Mouse (Mus musculus) kidney, postnatal 0 days (tissue): Measurements from ENCODE around the gene Txk. TPM values are rescaled to one million over a fixed set of nuclear protein-coding genes. Genes with fewer than 3 reads are reported as not detected.

ENCODE experiments used
- ATAC-seq: fragments of 200-750 bp; cut with Nextera tagmentation; replicated peaks from 2 replicates; pipeline ENCODE4 v1.8.0; 2017; ENCODE audit warnings: low read depth, moderate number of reproducible peaks, moderate TSS enrichment, moderate library complexity; ENCODE audit not compliant: low FRiP score
- DNase-seq: peaks from one replicate; pipeline ENCODE4 v3.0.0-alpha.2; 2016; ENCODE audit warnings: low spot score
- H3K27ac ChIP-seq: fragments of 300-500 bp; sonication (generic); 2 replicates; pipeline ENCODE4 v1.5.1; 2014; ENCODE audit warnings: mild to moderate bottlenecking
- H3K27me3 ChIP-seq: fragments of 300-500 bp; sonication (generic); 2 replicates; pipeline ENCODE4 v1.6.1; 2014; ENCODE audit warnings: low read length, mixed read lengths; ENCODE audit not compliant: insufficient read depth
- H3K36me3 ChIP-seq: fragments of 300-500 bp; sonication (generic); 2 replicates; pipeline ENCODE4 v1.6.1; 2014; ENCODE audit warnings: low read length, mixed read lengths; ENCODE audit not compliant: insufficient read depth
- H3K4me1 ChIP-seq: fragments of 300-500 bp; sonication (generic); replicated peaks from 2 replicates; pipeline ENCODE4 v1.6.1; 2014; ENCODE audit warnings: antibody characterized with exemption, low read length, mixed read lengths; ENCODE audit not compliant: insufficient read depth
- H3K4me2 ChIP-seq: fragments of 300-500 bp; sonication (generic); 2 replicates; pipeline ENCODE4 v1.6.1; 2014; ENCODE audit warnings: mild to moderate bottlenecking, low read length, moderate library complexity, mixed read lengths
- H3K4me3 ChIP-seq: fragments of 300-500 bp; sonication (generic); replicated peaks from 2 replicates; pipeline ENCODE4 v1.5.1; 2014; ENCODE audit warnings: low read depth, low read length
- H3K9ac ChIP-seq: fragments of 300-500 bp; sonication (generic); 2 replicates; pipeline ENCODE4 v1.6.1; 2014; ENCODE audit warnings: low read depth, low read length
- H3K9me3 ChIP-seq: fragments of 300-500 bp; sonication (generic); replicated peaks from 2 replicates; pipeline ENCODE4 v1.6.1; 2016; ENCODE audit warnings: low read length, inconsistent platforms, mixed read lengths
- CTCF ChIP-seq: IDR thresholded peaks from 2 replicates; pipeline ENCODE4 v1.5.1; 2016; ENCODE audit warnings: antibody characterized with exemption, low read depth, mild to moderate bottlenecking, moderate library complexity
- WGBS: fragments of 180-500 bp; shearing (Covaris S2); extraction: QIAGEN DNeasy Blood & Tissue Kit; methylation state at CpG from one replicate; pipeline ENCODE4 v1.1.7; 2014; 5-methylcytosine and 5-hydroxymethylcytosine counted together
- polyA plus RNA-seq: library from polyadenylated mRNA; unstranded; fragments of >200 nt; fragmentation: Nextera tagmentation; extraction: Ambion mirVana; gene quantifications from 2 replicates; pipeline ENCODE4 v1.2.1, GENCODE M21; 2015

Txk gene
- polyA plus RNA-seq, 1 experiment from 2014 or later, result 0.45 TPM

DNA sequence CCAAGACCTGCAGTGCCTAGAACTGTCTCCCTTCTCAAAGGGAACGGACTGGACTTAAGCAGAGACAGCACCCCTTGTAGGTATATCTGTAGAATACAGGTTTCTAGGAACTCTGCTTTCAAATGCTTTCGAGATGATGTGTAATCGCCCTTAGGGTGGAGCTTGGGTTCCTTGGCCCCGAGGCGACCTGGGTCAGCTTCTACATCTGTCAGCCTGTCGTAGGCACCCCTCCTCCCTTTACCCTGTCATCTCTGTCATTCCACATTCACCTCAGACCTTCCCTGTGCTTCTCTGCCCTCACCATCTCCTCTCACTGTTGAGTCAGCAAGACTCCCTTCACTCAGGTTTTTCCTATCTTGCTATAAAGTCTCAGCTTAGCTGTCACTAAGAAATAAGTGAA is 17.3 kb upstream of the Txk start:
- no peak overlapping the region for H3K9ac ChIP-seq
- H3K4me3 ChIP-seq, result no peak overlapping the region
- 0 out of 2 replicates have a peak, but pooled peaks cover 4% of the 10 kb centered on the region for H3K4me1 ChIP-seq
- no peak overlapping the region for H3K4me2 ChIP-seq
- H3K27me3 ChIP-seq, result no peaks in the 10 kb centered on the region
- no peak for ATAC-seq
- H3K36me3 ChIP-seq, result 0 out of 2 replicates have a peak, but pooled peaks cover 2% of the 10 kb centered on the region
- TF ChIP-seq CTCF, result no peak
- 56% methylated on average over 6 of the region's 6 CpGs for WGBS
- H3K9me3 ChIP-seq, result no peaks in the 10 kb centered on the region
- H3K27ac ChIP-seq, result no peak overlapping the region
- no peak for DNase-seq

DNA sequence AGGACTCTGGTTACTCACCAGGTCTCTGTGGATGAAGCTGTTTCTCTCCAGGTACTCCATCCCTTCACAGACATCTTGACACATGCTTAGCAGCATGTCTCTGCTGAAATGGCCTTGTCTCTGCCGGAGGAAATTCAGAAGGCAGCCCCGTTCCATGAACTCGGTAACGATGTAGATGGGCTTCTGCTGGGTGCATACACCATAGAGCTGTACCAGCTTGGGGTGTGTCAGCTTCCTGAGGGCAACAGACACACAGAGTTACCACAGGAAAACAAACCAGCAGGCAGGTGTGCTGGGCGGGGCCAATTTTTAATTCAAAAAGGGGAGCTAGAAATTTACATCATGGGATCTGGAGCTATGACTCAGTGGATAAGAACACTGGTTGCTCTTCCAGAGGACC is 11.0 kb upstream of the Txk start:
- ATAC-seq (no peak), DNase-seq (no peak)
- no peak for TF ChIP-seq CTCF
- WGBS, result 92% methylated on average over 5 of the region's 5 CpGs
- no peaks in the 10 kb centered on the region for H3K9me3 ChIP-seq
- no peak overlapping the region for H3K4me3 ChIP-seq
- H3K36me3 ChIP-seq, result 0 out of 2 replicates have a peak, but pooled peaks cover 5% of the 10 kb centered on the region
- H3K9ac ChIP-seq, result no peak overlapping the region
- no peak overlapping the region for H3K27ac ChIP-seq
- no peak overlapping the region for H3K4me2 ChIP-seq
- H3K27me3 ChIP-seq, result no peaks in the 10 kb centered on the region
- no peaks in the 10 kb centered on the region; the same call in 1 of the 2 replicates for H3K4me1 ChIP-seq

DNA sequence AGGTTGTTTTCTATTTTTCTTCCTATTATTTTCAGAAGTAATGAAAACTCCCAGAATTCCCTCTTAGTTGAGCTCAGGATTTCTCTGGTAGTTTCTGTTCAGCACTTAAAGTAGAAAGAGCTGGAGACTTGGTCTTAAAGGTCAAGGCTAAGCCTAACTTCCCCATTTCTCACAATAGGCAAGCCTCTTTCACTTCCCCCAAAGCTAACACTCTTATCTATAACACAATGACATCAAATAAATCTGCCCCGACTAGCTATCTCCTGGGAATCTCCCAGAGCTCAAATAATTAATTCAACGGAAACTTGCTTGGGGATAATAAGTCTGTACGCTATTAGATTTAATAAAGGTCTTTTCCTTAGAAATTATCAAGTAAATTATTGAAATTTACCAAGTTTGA is 10.4 kb upstream of the Txk start:
- Histone ChIP-seq H3K27me3 (no peaks in the 10 kb centered on the region), H3K9me3 (no peaks in the 10 kb centered on the region), H3K4me3 (no peak overlapping the region), H3K9ac (no peak overlapping the region), H3K36me3 (0 out of 2 replicates have a peak, but pooled peaks cover 5% of the 10 kb centered on the region), H3K4me1 (no peaks in the 10 kb centered on the region; the same call in 1 of the 2 replicates), H3K27ac (no peak overlapping the region), H3K4me2 (no peak overlapping the region)
- no peak for ATAC-seq
- DNase-seq, result no peak
- no peak for TF ChIP-seq CTCF
- 59% methylated on average over 3 of the region's 3 CpGs for WGBS

DNA sequence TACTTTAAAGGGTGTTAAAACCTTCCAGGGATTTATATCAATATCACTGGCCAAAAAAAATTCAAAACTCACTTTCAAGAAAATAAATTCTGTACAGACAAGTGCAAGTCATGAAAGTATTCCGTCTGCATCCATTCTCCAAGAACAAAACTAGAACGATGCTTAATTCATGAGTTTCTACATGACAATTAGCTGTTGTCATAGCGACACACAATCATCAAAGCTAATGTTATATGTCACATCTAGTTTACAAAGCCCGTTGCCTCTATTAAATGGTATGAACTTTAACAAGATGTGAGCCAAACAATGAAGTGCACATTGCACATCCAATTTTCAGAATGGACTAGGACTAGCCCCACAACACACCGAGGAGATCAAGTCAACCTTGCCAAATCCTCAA is 9.2 kb upstream of the Txk start:
- Histone ChIP-seq H3K9ac (no peak overlapping the region), H3K4me2 (no peak overlapping the region), H3K4me1 (no peaks in the 10 kb centered on the region; the same call in 1 of the 2 replicates), H3K4me3 (no peak overlapping the region), H3K9me3 (no peaks in the 10 kb centered on the region), H3K36me3 (0 out of 2 replicates have a peak, but pooled peaks cover 3% of the 10 kb centered on the region), H3K27ac (no peak overlapping the region), H3K27me3 (no peaks in the 10 kb centered on the region)
- WGBS, result 90% methylated on average over 5 of the region's 5 CpGs
- DNase-seq (no peak), ATAC-seq (no peak)
- no peak for TF ChIP-seq CTCF

DNA sequence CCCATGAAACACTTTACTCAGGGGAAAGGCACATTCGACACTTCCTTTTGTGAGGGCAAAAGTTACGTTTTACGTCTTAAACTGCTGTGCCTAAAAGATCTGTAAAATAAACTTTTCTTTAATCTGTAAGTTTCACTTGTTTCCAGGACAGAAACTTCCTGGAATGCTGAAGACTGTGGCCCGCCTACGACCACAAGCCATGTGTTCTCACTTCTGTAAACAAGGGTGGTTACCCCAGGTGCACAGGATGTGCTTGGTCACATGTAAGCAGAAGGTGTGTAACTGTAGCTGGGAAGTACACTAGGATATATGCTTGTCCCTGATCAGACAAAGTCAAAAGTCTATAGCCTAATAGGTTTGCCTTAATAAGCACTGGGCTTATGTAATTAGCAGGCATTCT is 8.7 kb upstream of the Txk start:
- WGBS, result 40% methylated on average over 5 of the region's 5 CpGs
- no peak for TF ChIP-seq CTCF
- no peaks in the 10 kb centered on the region for H3K27me3 ChIP-seq
- H3K4me2 ChIP-seq, result no peak overlapping the region
- no peaks in the 10 kb centered on the region for H3K9me3 ChIP-seq
- H3K27ac ChIP-seq, result no peak overlapping the region
- H3K4me1 ChIP-seq, result no peaks in the 10 kb centered on the region; the same call in 1 of the 2 replicates
- no peak overlapping the region for H3K4me3 ChIP-seq
- 0 out of 2 replicates have a peak, but pooled peaks cover 3% of the 10 kb centered on the region for H3K36me3 ChIP-seq
- ATAC-seq, result no peak
- no peak for DNase-seq
- H3K9ac ChIP-seq, result no peak overlapping the region

DNA sequence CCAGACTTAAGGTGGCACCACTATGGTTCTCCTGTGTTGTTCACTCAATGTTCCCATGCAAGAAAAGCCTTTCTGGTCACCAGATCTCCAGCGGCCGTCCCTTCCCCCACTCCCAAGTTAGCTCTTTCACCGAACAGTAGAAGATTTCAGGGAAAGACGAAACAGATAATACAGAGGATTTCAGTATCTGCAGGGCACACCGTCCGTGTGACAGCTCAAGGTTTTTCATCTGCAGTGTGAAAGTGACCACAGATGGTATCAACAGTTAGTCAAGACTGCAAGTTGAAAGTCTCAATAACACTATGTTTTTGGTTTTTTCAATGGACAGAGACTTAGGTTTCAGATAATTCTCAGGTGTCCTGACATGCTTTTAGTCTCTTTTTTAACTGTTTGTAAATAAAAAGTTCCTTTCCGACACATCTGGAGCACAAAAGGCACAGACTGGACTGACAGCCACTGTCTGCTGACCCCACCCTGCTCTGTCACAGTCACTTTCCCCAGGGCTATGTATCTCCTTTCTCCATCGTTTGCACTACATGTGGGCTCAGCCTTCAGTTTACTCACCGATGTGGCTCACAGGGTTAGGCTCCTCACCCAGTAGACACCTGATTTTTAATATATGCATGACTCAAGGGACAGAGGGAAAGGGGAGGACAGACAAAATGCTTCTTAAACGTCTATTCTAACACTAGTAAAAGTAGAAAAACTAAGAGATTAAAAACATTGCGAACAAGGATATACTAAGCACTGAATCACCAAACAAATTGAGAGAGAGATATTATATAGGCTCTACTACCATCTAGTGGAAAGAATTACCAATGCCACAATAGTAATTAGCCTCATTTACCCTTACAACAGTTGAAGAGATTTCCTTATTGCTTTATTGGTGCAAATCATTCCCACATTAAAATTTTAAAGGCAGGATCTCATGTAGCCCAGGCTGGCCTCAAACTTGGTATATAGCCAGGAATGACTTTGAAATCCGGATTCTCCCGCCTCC is 6.6 kb upstream of the Txk start:
- ATAC-seq (no peak), DNase-seq (peak; percentile 79)
- no peak overlapping the region for H3K9ac ChIP-seq
- no peaks in the 10 kb centered on the region for H3K9me3 ChIP-seq
- WGBS, result 74% methylated on average over 13 of the region's 13 CpGs
- no peak overlapping the region for H3K4me3 ChIP-seq
- H3K4me2 ChIP-seq, result no peak overlapping the region
- H3K27ac ChIP-seq, result no peak overlapping the region
- no peaks in the 10 kb centered on the region for H3K27me3 ChIP-seq
- H3K36me3 ChIP-seq, result 0 out of 2 replicates have a peak, but pooled peaks cover 7% of the 10 kb centered on the region
- TF ChIP-seq CTCF, result peak; percentile 81
- H3K4me1 ChIP-seq, result no peaks in the 10 kb centered on the region; the same call in 1 of the 2 replicates
